Mouse (Mus musculus) right cerebral cortex, adult 18-20 months (tissue): ENCODE results near the gene Gm9195.

ENCODE experiments used
- DNase-seq: peaks from one replicate; pipeline ENCODE4 v3.0.0; 2022; ENCODE audit warnings: mixed read lengths

The Gm9195 gene

DNA sequence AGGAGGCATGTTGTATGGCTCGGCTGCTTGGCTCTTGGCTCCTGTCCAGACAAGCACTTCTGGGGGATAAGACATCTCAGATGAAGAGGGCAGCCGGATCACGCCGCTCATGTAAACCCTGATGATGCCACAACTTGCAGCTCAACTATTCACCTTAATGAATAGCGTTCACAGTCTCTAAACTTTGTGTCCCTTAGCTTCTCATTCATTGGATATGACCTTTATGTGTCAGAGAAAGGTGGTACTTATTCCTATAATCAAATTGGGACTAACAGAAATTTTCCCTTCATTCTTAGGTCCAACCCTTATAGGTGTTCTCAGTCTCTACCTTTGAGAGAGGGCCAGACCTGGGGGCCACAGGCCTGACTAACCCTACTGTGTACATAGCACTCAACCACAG, at the start of gene Gm9195:
TSS of gene Gm9195 (minus strand) at position 101 of the 400 bp plus-strand sequence.
- DNase-seq = no peak

DNA sequence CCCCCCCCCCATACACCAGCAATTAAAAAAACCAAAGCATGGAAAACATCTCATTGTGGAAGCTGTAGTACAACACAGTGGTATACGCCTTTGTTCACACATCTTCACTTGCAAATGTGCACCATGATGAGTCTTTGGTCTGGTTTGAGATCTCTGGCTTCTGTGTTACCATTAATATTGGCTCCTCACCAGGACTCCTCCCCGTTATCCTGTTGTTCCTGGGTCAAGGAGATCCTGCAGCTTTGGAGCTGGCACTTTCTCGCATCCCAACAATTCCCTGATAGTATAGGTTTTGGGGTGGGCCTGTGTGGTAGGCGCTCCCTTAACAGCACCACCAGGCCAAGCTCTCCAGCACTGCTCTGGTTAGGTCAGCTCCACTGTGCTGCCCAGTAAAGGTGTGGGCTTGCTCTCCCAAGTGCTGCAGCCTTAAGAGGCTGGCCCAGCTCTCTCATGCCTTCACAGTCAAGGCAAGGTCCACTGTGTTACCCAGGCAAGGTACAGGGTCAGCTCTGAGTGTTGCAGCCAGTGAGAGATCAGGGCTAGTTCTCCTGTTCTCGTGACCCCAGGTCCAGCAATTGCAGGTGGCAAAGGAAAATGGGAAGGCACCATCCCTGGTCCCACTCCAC, 44.9 kb upstream of the Gm9195 start:
- no peak for DNase-seq

DNA sequence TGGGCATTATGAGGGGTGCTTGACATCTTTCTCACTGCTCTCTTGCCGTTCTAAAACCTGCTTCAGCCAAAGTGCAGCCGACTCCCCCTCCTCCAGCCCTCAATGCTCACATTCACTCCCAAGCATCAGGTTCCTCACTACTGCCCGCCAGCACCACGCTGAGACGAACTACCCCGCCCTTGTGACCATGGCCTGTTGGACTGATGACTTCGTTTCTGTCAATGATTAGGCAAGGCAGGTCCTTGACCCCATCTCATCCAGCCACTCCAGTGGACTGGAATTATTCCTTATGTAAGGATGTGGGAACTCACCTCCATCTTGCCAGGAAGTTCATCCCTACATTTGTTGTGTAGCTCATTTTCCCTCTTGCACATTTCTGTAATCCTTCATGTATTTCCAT, 42.2 kb upstream of the Gm9195 start:
- DNase-seq = no peak

DNA sequence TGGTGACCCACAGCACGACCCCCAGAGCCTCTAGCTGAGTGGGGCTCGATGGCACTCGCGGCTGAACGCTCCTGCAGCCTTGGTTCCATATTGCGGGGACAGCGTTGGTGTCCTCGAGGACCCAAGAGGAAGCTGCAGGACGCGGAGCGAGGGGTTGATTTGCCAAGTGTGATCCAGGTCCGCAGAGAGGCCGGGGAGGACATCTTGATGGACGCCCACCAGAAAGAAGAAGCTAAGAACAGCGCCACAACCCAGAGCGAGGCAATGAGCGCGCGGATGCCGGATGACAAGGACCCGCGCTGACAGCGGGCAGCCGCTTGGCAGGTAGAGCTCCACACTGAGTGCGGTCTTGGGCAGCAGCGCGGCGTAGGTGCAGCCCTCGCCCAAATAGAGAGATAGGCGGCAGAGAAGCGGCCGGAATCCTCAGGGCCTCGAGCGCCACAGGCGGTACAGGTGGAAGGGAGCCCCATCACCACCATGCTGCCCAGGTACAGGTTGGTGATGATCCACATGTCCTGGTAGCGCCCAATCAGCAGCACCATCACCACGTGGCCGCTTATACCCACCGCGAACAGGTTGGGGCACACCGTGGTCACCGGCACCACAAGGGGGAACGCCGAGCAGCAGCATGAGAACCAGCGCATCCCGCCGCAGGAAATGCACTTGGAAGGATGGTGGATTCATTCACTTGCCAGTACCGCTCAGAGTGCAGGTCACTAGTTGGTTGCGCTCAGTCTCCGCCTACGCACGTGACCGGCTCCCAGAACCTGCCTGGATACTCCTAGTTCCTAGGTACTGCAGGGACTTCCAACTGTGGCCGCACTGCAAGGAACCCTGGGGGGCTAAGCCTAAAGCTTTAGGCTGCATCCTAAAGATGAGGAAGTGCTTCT, 40.6 kb upstream of the Gm9195 start:
- DNase-seq = peak; percentile 11

DNA sequence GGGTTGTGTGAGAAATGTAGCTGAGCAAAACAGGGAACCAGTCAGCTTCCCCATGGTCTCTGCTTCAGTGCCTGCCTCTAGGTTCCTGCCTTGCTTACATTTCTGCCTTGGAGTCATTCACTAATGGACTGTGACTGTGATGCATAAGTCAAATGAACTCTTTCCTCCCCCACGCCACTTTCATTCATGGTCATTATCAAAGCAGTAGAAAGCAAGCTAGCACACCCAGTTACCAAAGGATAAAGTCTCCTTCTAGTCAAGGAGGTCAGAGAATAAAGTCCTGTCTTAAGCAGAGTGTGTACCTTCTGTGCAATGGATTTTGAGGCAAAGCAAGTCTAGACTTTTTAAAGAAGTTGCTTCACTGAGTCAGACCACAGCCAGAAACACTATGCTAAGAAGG, 35.5 kb upstream of the Gm9195 start:
- DNase-seq = no peak

DNA sequence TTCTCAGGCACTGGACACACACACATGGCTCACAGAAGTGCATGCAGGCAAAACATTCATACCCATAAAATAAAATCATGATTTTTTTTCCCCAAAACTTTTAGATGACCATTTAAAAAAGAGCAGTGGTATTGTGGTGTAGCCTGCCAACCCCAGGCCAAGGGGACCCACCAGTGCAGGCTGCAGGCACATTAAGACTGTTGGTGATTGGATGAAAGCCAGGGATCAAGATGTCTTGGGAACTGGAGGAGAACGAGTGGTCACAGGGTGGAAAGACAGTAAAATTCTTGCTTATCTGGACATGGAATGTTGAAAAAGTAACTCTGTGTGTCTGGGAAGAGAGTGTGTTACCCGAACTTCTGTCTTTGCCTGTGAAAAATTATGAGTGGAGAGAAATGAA, 27.9 kb upstream of the Gm9195 start:
- no peak for DNase-seq

DNA sequence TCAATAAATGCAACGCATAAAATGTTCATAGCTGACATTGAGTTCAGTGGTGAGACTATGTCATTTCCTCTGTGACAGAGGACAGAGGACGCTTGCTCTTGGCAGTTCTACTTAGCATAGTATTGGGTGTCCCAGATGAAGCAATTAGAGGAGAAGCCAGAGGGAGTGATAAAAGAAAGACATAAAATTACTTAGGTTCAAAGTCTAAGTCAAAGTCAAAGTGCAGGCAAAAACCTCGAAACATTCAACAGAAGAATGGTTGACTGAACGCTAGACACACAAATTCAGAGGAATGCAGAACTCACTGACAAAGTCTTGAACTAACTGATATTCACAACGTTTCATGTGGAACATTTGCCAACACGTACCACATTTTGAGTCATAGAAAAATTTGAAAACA, 27.1 kb upstream of the Gm9195 start:
- no peak for DNase-seq

DNA sequence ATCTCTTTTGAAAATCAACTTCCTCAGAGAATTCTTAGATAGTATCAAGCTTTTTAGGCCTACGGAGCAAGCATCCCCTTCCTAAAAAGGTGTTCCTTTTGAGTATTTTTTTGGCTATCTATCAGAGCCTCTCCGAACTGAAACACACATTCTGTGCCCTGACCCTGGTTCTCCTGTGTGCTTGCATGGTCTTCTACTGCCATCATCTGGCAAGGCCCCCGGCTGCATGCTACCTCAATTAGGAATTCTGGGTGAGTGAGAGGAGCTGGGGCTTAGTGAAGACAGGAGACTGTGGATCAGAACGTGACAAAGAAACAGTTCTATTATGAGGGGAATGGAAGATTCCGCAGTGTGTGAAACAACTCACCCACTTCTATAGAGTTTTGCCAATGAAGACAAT, 24.7 kb upstream of the Gm9195 start:
- peak; percentile 31 for DNase-seq

DNA sequence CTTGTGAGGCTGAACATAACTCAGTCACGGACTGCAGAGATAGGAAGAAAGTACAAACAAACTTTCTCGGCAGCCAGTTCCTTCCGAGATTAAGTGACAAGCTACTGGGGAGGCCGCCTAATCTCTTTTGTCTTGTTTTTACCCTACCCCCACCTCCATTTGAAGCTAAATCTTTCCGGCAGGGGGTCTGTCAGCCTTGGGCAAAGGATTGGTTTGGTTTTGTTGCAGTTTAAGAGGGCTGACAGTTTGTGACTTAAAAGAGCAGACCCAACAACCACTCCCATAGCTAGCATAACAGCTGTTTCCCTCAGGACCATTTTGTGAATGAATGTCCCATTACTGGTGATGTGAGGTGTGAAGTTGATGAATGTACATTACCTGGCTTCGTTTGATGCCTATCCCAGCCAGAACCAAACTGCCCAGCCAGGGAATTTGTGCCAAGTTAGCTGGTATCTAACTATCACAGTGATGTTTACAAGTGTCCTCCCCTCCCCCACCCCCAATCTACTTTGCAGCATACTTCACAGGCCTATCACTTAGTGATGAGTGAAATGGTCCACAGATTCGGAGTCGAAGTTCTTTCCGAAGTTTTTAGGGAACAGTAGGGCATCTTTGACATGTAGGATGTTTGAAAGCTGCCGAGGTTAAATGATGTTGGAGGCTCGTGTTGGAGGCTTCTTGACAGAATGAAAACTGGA, 15.2 kb upstream of the Gm9195 start:
- DNase-seq = no peak

DNA sequence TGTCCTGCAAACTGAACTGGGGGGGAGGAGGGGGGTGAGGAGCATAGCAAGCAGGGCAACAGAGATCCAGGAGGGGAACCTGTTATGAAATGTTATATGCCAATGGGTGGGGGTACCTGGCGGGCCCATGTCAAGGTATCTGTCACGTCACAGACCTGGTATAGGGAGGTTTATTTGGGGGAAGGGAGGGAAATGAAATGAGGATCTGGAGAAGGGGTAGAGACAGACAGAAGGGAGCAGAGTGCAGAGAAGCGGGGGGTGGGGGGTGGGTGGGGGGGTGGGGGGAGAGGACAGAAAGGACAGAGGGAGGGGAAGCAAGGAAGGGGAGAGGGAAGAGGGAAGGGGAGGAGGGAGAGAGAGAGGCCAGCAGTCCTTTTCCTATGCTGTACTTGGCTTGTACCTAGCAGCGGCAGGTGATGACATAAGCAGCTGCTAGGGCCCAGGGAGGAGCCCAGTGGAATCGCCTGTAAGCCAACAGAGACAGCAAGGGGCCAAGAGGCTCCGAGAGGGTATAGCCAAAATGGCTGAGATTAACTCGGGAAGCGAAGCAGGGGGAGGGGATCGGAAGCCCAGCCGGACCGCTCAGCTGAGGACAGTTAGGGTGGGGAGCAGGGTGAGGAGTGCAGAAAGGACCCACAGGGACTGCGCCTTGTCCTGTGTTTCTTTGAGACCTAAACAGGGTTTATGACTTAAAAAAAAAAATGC, 14.5 kb upstream of the Gm9195 start:
- no peak for DNase-seq

DNA sequence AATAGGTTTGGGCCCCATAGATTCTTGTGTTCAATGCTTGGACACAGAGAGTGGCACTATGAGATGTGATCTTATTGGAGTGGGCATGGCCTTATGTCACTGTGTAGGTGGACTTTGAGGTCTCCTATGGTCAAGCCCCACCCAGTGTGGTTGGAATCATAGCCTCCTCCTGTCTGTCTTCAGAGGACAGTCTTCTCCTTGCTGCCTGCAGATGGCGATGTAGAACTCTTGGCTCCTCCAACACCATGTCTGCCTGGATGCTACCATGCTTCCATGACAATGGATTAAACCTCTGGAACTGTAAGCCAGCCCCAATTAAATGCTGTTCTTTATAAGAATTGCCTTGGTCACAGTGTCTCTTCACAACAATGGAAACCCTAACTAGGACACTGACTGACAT, 13.3 kb upstream of the Gm9195 start:
- DNase-seq = no peak

DNA sequence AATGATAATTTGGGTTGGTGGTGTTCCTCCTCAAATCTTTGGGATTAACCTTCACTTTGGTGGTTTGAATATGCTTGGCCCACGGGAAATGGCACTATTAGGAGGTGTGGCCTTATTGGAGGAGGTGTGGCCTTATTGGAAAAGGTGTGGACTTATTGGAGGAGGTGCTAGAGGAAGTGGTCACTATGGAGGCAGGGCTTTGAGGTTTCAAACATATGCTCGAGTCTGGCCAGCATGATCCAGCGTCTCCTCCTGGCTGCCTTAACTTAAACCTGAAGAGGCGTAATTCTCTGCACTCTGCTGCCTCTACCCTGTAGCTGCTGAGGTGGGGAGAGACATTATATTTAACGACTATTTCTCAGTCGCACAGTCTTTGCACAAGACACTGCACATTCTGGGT, 11.6 kb upstream of the Gm9195 start:
- DNase-seq = no peak

DNA sequence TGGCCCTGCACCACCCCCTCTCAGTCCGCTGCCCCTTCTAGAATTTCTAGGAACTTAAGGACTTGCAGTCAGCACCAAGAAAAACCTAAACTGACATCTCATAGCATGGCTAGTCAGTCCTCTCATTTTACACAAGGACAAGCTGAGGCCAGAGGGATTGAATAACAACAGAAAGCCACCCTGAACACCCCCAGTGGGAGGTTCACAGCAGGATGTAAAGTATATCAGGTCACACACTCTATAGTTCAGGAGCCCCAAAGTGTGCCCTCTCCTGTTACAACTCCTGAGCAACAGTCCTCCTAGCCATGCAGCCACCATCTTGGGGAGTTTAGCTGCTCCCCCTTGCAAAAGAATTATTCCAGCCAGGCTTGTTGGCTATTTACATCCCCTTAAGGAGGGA, 2.1 kb upstream of the Gm9195 start:
- no peak for DNase-seq

DNA sequence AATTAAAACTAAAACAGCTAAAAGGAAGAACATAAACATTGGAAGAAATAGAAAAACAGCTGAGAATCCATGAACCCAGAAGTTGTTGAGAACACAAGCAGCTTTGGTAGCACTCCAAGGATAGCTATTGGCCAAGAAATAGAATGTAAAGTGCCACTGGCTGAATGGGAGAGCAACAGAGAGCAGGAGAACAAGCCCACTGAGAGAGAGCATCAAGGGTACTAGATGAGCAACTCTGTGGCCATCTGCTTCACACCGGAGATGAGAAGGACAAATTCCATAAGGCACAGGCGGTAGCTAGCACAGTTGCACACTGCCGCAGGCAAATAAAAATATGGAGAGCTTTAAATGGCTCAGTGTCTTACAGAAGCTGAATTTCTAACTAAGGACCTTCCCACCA, 1.3 kb downstream of the Gm9195 start:
- peak; percentile 6 for DNase-seq

DNA sequence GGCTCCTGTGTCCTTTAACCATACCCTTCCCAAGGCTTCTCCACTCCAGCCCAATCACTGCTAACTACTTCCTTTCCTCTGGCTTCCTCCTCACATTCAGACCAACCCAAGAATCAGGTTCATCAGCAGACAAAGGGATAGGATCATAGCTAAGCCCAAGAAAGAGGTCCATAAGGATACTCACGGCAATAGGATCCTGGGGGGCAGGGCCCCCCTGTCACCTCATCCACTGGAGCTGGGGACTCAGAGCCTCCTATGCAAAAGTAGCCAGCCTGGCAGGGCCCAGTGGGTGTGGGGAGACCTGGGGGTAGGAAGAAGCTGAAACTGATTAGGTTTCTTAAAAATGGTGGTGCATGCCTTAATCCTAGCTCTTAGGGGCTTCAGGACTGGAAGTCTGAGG, 17.1 kb downstream of the Gm9195 start:
- DNase-seq = no peak

DNA sequence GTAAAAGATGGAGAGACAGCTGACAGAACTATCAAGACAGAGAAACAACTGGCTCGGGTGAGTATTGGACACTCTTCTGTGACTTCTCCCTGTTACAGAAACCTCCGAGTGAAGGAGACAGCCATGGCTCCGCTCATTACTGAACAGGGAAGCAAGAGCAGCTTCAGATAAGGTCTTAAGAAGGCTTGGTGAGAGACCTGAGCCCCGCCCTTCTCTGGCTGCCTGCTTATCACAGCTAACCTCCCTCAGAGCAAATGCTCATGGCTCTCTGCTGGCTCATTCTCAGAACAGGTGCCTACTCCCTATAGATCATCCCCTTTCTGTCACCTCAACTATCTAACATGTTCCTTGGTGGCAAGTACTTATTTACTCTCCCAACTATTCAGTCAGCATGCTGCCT, 23.2 kb downstream of the Gm9195 start:
- DNase-seq = no peak

DNA sequence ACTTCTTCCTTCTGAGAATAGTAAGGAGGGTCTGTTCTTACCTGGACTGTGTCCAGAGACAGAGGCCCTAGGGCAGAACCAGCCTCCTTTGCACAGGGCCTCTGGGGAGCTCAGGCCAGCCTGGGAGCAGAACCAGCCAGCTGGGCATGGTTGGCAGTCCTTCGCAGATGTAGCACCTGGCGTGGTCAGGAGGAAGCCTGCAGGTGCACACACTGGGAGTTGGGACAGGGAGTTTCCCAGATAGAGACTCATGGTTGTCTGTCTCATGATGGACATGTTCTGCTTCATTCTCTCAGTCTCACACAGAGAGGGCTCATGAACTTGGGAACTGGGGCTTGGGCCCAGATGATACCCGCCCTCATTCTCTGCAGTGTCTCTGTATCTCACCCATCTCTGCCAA, 25.3 kb downstream of the Gm9195 start:
- DNase-seq = no peak

DNA sequence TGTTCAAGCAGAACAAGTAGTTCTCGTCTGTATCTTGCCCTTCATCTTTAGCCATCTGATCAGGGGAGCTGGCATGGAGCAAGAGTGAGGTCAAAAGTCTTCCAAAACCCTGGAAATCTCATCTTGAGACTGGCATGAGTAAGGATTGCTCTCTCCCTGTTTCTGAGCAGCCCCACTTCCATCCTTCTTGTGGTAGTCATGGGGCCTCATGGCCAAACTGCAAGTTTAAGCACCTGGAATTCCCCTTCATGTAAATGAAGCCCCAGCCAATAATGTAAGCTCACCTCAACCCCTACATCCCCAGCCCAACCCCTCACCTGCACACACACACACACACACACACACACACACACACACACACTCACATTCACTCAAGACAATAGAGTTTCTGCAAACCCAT, 30.0 kb downstream of the Gm9195 start:
- DNase-seq = no peak

DNA sequence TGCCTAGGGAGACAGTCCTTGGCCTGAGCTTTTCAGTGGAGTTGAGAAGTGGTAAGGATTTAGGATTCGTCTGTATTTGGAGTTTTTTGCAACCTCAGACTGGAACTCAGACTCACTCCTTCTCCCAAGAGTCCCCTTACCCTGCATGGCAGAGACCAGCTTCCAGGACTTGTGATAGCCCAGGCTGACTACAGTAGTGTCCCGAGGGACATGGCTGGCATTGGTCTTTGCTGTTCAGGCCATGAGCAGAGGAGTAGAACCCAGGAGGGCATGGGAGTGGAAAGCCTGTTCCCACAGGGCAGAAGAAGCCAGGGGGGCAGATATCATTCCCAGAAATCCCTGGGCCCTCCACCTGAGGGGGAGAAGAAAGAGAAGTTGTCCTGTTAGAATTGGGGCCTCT, 31.3 kb downstream of the Gm9195 start:
- DNase-seq = no peak

DNA sequence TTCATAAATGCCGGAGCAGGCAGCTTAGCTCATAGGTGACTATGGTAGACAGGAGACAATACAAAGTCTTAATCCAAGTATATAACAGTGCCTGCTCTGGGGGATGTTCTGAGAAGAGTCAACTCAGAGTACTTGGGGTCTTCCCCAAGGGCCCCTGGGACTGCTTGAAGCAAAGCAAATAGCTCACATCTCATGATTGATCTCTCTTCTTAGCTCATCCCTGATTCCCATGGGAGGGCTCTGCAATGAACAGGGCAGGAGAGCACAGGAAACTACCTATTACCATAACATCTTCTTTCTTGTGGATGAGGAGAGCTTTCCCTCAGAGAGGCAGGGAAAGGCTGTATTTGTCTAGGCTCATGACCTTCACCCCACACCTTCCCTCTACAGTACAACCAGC, 32.7 kb downstream of the Gm9195 start:
- no peak for DNase-seq

DNA sequence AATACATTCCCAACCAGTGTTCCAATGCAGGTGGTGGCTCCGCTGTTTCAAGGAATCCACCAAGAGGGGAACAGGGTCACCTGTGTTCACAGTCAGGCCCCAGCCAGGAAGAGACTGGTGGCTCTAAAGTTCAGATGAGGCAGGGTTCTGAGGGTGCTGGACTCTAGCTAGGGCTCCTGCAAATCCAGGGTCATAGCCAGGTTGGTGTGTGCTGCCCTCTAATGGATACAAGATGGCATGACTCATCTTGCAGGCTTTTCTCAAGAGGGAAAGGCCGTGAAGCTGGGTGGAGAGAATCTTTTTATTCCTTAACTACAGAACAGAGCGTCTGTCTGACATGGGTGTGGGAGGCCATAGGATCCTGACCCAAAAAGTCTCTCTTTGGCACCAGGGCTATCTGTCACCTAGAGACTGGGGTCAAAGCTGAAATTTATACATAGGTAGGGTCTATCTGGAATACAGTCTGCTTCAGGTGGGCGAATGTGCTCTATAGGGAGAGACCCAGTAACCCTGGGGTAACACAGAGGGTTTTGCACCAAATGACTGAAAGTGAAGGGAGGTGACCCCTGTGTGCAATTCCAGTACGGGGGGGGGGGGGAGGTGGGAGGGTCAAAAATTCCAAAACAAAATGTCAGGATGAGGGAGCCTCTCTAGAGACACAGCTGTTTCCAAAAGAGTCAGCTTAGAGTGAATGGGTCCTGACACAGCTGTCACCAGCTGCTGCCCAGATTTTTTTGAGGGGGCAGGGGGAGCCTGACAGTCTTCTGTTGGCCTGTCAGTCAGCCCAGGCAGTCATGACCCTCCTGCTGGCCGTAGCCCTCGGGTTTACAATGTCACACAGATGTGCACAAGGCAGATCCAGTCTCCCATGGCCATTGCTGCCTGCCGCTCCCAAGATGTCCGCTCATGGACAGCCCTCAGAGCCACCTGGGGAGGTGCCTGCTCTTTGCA, 44.2 kb downstream of the Gm9195 start:
- peak; percentile 8 for DNase-seq

DNA sequence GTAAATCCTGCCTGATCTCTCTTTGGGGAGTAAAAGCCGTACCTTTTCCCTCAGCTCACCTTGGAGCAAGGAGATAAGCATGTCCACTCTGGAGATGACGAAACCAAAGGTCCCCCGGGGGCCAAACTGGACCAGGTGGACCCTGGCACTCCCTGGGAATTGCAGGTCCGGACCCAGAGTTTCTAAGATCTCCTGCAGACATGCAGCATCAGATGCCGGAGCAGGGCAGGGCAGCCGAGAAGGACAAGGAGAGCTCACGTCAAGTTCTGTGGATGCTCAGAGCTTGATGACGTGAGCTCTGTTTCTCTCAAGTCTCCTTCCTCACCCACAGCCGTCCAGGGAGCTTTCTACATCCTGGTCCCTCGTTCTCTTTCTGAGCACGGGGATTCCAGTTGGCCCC, 48.7 kb downstream of the Gm9195 start:
- DNase-seq = no peak
